ENCODE assay signal across 8 mouse cellular contexts in genomic region chr13:23431351-23431771, GRCm38 (mm10). TPM values are rescaled to one million over a fixed set of nuclear protein-coding genes. Genes with fewer than 3 reads are reported as not detected.
DNase-seq lines count a peak whose midpoint lies in the region; ATAC-seq and TF ChIP-seq lines count a peak whose summit lies in the region.

No protein-coding gene starts in this region.

- peak overlapping the region; percentile 65 for H3K4me2 ChIP-seq in hindbrain, embryonic 13.5 days

- H3K36me3 ChIP-seq in hindbrain, embryonic 13.5 days: no peaks in the 10 kb centered on the region

- peak overlapping the region; percentile 92 for H3K27ac ChIP-seq in hindbrain, embryonic 13.5 days

- peak overlapping the region; percentile 58 for H3K4me3 ChIP-seq in hindbrain, embryonic 13.5 days

- 0% methylated on average over 15 of the region's 15 CpGs for WGBS in hindbrain, embryonic 13.5 days

- no peak for TF ChIP-seq CTCF in Patski (IDR thresholded peaks at IDR 0.05)

- H3K27me3 ChIP-seq in Patski: no peaks in the 10 kb centered on the region
- H3K27me3 ChIP-seq in hindbrain, embryonic 13.5 days: no peaks in the 10 kb centered on the region

- peak; percentile 42 for ATAC-seq in Patski
- peak; percentile 78 for ATAC-seq in hindbrain, embryonic 13.5 days (ENCODE audit: low FRiP score)

- no peak for DNase-seq in Patski (ENCODE audit: low read depth, low spot score)
- DNase-seq in cerebellum, postnatal 14 days: peak; percentile 88 to 91
- peak; percentile 79 to 84 for DNase-seq in frontal cortex, postnatal 25 days (ENCODE audit: low spot score in 2 of 2)
- peak; percentile 79 to 84 for DNase-seq in layer of hippocampus, postnatal 25 days (ENCODE audit: extremely low spot score in 1 of 2, low spot score in 1 of 2)
- peak; percentile 86 for DNase-seq in lung, postnatal 36 days
- peak; percentile 94 for DNase-seq in retina, embryonic 14.5 days (ENCODE audit: low spot score)
- DNase-seq in thymus, postnatal 4 days: peak; percentile 87

- H3K4me1 ChIP-seq in hindbrain, embryonic 13.5 days (replicated peaks): peaks cover 38% of the 10 kb centered on the region

- H3K9ac ChIP-seq in hindbrain, embryonic 13.5 days: peak overlapping the region; percentile 73

- POLR2A ChIA-PET in Patski (lab: Charles Lee): no interaction called here

- CTCF ChIA-PET in Patski (lab: Charles Lee): interaction anchor here (1.0 to 3.4 kb wide), 6 partner anchors 13 to 98 kb away, joined by 3 to 21 read pairs (median 16); no protein-coding TSS in a partner anchor

- in situ Hi-C loops in Patski (cut with MboI; ENCODE audit: low pct_unique_long_range_greater_than_20kb): loop anchor here (5.0 to 25.0 kb wide), 5 partner anchors 91 to 1489 kb away; partner anchors contain the start of genes Hist1h1c, Hist1h2bb and Hist1h3c

- H3K9me3 ChIP-seq in hindbrain, embryonic 13.5 days: no peaks in the 10 kb centered on the region

RNA-seq across cellular contexts. Expression of gene Abt1, which starts 7.7 kb away (rescaled TPM):
- 8.3 TPM for polyA plus RNA-seq in Patski (2021)
- 9.9 and 10.2 TPM in 2 replicates for polyA plus RNA-seq in hindbrain, embryonic 13.5 days (2015; fragmentation: Nextera tagmentation; extraction: Ambion mirVana)
- total RNA-seq in layer of hippocampus, postnatal 25 days (2021): 1 to 10 TPM; 8.5 to 8.9 TPM

RNA-seq across cellular contexts. Expression of gene Btn1a1, which starts 34.3 kb away (rescaled TPM):
- polyA plus RNA-seq in Patski (2021): 0.06 TPM
- 0.06 TPM in 1 of 2 replicates, not detected in the other for polyA plus RNA-seq in hindbrain, embryonic 13.5 days (2015; fragmentation: Nextera tagmentation; extraction: Ambion mirVana)
- total RNA-seq in layer of hippocampus, postnatal 25 days (2021): not detected

RNA-seq across cellular contexts. Expression of gene Btn2a2, which starts 57.3 kb away (rescaled TPM):
- polyA plus RNA-seq in Patski (2021): 0.23 TPM
- 0.12 TPM in 1 of 2 replicates, not detected in the other for polyA plus RNA-seq in hindbrain, embryonic 13.5 days (2015; fragmentation: Nextera tagmentation; extraction: Ambion mirVana)
- under 1 TPM; 0.59 to 0.66 TPM for total RNA-seq in layer of hippocampus, postnatal 25 days (2021)
